Mouse (Mus musculus): ENCODE results near the gene Sephs2.

The Sephs2 gene

DNA sequence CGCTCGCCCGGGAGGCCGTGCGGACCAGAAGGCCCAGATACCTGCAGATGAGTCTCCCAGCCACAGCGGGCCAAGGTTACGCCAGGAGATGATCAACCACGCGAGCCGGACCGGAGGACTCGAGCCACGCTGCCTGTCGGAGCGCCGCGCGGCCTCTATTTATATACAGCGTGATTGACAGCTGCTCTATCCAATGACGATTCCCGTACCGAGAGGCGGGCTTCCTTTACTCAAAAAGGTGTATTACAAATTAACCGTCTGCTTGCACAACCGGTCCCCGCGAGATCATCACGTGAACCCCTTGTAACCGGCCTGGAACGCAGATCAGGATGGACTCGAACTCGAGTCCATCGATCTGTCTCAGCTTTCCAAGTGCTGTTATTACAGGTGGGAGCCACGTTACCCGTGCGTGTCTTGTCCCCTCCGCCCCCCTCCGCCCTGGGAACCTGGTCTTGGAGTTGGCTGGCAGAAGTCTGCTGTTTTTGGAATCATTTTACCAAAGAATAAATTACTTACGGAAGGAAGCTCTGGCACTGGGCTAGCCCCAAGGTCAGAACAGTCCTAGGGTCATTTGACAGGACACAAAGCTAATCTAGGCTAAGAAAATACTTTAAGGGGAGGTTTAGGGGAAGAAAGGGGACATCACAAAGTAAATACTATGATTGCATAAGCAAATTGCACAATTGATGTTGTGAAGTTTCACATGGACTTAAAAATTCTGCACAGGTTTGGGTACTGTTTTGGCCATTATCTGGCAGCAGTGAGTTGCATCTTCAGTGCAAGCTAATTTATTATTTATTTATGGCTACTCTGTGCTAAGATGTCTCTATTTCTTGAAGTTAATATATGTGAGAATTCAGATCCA lies at the start of gene Sephs2:
Gene Sephs2, minus strand, starts transcription at position 131 of the 865 bp plus-strand sequence.
- DNase-seq, result peak; percentile 97 to 98

DNA sequence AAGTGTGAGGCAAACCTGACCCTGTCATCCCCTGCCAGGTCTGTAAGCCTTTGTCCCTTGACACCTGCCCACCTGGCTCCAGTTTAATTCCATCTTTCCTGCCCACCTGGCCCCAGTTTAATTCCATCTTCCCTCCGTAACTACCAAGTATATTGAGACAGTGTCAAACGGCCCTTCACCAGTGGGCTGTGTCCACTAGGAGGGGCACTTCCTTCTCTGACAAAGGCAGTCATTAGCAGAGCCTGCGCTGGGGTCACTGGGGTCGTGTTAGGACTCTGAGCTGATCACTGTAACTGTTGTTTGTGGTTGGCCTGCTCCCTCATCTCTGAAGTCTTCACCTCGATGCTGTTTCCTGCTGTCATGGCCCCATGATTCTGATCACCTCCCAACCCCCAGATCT lies 48.2 kb upstream of the Sephs2 start:
- peak; percentile 81 to 87 for DNase-seq

DNA sequence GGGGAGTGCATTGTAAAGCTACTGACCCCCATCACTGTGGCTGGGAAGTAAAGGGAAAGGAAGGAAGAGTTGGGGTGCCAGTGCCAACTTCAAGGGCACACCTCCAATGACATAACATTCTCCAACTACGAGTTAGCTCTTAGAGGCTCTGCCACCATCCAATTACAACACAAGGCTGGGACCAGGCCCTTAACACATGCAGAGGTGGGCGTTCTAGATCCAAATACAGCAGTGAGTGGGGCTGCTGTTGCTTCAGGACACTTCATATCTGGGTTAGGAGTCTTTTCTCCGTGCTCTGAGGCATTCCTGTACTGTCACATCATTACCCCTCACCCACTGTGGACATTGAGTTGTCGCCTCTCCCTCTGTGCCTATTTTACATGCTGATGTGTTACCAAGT lies 47.3 kb upstream of the Sephs2 start:
- no peak for DNase-seq

DNA sequence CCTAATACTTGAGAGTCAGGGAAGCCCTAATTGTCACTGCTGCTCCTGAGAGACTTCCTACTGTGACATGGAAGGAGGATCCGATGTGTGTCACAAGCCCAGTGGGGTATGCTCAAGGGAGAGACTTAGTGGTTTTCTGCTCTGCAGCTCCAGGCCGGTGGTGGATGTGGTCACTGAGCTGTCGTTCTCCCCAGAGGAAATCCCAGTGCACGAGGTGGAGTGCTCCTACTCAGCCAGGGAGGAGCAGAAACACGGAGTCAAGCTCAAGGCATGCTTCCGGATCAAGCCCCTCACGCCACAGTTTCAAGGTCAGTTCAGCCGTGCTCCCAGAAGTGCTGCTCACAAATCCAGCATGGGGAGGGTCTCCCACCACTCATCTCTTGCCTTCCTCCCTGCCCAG lies 40.1 kb upstream of the Sephs2 start:
- DNase-seq, result no peak

DNA sequence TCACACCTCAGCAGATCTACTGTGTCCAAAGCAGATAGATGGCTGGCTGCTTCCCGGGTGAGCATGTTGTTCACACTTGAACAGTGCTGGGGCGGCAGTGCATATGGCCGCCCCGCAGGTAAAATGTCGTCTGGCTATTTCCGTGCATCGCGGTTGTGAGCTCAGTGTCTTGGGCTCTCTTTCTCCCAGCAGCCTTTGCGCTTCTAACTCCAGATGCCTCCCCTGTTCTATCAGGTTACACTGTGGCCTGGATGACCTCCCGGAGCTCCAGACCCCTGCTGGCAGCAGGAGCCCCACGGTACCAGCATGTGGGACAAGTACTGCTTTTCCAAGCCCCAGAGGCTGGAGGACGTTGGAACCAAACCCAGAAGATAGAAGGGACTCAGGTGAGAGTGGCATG lies 36.1 kb upstream of the Sephs2 start:
- DNase-seq, result no peak

DNA sequence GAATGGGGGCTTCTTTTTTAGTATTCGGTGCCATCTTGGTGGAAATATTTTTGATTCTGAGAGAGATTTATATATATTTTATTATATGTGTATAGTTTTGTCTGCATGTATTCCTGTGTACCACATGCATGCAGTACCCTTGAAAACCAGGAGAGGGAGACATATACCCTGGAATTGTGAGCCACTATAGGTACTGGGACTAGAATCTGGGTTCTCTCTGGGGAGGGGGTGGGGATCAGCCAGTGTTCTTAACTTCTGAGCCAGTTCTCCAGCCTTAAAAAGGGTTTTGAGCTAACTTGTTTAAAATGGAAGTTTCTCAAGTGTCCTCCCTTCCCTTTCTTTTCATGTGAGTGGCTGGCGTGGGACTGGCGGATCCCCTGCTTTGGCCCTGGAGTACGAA lies 35.0 kb upstream of the Sephs2 start:
- peak; percentile 83 to 89 for DNase-seq

DNA sequence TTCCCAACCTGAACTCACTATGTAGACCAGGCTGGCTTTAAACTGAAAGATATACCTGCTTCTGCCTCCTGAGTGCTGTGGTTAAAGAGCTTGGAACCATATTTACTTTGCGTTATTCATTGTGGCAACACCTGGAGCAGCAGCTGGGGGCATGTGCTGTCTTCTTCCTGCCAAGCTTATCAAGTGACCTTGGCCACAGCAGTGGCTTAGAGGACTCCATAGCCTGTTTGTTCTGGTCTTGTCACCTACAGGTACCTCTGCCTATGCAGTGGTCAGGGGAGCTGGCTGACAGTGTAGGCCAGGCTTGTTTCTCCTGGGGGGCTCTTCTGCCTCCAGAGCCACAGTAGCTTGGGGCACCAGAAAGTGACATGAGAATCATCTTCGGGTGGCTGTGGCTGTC lies 34.6 kb upstream of the Sephs2 start:
- DNase-seq, result no peak

DNA sequence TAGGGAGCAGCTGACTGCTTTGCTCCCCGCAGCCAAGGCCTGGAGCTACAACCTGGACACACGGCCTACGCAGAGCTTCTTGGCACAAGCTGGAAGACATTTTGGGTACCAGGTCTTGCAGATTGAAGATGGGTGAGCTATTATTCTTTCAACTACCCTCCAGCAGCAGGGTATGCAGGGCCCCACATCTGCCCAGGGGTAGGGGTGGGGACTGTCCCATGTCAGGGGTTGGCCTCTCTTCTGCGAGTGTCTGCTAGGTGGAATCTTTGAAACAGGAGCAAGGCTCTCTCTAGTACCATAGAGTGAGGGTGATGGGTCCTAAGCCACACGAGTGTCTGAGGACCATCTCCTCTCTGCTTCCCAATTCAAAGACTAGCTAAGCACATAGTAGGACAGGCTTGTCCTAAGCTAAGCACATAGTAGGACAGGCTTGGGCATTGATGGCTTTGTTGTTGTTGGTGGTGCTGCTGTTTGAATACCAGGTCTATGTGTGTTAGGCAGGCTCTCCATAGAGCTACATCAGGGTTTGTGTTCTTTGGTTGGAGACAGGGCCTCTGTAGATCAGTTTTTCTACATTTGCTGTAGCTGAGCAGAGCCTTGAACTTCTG lies 23.8 kb upstream of the Sephs2 start:
- DNase-seq, result no peak

DNA sequence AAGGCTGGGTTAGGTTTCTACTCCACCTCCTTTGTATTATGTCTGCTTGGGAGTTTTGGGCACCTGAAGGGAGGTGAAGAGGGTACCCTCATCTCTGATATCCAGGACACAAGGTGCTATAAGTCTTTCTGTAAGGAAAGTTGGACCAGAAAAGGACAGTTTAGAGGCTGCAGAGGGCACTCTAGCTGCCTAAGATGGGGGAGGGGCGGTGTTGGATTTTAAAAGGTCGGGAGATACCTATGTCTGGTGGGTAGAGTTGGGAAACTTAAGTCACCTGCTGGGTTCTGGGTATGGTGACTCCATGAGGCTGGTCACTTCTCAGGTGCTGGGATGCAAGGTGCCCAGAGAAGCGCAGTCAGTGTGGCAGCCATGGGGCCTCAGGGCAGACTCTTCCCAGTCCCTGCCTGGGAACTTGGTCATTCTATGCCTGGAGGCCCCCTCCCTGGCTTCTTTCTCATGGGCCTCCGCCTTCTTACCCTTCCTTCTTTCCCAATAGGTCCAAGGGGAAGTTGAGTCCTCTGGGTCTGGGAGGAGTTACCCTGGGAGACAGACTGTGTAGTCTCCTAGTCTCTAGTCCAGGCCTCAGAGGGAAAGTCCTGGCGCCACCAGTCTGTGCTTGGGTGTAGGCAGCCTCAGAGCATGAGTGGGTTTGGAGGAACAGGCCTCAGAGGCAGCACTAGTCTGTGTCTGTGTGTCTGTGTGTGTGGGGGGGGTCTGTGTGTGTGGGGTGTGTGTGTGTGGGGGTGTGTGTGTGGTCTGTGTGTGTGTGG lies 23.1 kb upstream of the Sephs2 start:
- DNase-seq, result no peak

DNA sequence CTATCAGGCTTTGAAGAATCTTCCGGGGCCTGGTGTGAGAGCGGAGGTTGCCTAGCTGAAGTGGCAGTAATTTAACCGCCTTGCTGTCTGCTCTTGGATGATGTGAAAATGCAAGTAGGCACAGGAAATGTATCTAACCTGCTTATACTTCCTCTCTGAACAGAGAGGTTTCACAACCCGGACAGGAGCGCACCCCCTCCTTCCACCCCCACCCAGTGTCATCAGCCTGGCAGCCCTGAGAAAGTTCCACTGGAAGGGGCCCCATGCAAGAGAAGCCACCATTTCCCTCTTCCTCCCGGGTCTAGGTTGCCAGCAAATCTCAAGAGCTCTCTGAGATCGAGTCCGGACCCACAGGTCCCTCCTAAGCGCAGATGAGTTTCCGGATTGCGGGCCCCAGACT lies 22.2 kb upstream of the Sephs2 start, which contains the start of gene Itgal:
Gene Itgal, plus strand, starts transcription at position 163 of the 400 bp plus-strand sequence.
- no peak for DNase-seq

DNA sequence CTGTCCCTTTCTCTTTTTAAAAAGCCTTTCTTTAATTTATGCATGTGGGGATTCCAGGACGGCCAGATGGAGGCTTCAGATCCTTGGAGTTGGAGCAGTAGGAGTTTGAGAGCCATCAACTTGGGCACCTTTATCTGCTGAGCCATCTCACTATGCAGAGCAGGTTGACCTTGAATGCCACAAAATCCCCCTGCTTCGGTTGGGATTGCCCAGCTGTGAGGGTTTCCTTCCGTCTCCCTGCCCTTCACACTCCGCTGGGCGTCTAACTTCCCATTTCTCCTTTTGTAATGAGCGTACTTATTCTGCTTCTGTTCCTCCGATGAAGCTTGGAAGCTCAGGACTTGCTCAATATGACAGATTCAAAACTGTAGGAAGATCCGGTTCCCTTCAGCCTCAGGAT lies 16.3 kb upstream of the Sephs2 start:
- no peak for DNase-seq

DNA sequence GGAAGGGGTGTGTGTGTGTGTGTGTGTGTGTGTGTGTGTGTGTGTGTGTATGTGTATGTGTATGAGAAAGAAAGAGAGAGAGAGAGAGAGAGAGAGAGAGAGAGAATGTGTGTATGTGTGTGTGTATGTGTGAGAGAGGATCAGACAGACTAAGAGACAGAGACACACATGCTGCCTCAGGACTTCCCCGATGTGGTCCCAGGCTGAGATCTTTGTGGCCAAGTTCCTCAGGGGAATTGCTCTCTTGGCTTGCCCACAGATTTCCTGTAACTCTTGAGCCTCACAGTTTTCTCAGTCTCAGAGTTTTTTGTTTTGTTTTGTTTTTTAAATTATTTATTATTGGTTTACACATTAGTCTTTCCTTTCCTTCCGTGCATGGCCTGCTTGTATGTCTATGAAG lies 15.5 kb upstream of the Sephs2 start:
- DNase-seq, result no peak

DNA sequence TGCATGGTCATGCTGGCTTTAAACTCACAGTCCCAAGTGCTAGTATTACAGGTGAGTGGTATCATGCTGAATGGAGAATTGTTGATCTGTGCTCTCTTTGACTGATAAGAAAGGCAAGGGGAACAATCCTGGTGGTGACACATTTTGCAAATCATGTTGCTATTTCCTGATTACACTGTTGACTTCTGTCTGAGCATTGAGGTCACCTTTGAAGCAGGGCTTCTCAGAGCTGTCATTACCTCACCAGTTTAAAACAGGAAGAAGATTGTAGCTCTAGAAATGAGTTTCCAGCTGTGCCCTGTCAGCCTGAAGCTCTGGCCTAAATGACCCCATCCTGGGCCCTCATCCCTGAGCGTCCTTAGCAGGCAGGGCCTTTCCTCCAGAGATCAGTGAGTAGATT lies 14.1 kb upstream of the Sephs2 start:
- DNase-seq, result no peak

DNA sequence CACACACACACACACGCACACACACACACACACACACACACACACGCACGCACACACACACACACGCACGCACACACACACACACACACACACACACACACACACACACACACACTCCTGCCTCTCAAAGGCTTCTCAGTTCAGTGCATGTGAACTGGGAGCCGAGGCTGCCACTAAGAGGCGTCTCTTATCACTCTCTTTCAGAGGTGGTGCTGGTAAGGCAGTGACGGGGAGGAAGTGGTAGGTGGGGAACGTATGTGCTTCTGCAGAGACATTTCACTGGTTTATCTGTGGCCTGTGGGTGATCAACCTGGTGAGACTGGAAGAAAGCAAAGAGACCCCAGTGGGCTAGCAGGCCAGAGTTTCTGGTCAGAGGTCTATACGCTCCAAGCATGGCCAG lies 11.3 kb upstream of the Sephs2 start:
- DNase-seq, result no peak

DNA sequence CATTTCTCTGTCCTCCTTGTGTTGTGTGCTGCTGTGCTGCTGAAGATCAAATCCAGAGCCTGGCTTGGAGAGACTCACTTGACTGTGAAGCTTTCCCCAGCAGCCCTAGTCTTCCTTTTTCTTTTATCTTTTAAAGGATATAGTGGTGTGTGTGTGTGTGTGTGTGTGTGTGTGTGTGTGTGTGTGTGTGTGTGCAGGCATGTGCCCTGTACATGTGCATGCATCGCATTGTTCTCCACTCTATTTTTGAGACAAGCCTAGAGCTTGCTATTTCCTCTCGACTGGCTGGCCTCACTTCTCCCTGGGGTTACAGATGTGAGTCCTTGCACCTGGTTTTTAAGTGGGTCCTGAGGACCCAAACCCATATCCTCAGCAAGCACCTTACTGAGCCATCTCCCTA lies 8.3 kb upstream of the Sephs2 start:
- DNase-seq, result no peak

DNA sequence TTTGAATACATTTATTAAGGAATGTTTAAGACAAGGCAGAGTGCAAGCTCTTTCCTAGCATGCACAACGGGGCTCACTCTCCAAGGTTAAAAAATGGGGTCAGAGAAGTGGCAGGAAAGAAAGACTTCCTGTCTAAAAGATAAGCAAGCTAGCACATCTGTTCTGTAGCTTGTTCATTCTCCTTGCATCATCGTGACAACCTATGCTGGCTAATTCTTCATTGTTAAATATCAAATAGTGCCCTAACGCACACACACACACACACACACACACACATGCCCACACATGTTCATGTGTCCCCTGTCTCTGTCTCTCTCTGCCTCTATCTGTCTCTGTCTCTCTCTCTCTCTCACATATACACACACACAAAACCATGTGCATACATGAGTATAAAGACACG lies 7.3 kb upstream of the Sephs2 start:
- DNase-seq, result no peak

DNA sequence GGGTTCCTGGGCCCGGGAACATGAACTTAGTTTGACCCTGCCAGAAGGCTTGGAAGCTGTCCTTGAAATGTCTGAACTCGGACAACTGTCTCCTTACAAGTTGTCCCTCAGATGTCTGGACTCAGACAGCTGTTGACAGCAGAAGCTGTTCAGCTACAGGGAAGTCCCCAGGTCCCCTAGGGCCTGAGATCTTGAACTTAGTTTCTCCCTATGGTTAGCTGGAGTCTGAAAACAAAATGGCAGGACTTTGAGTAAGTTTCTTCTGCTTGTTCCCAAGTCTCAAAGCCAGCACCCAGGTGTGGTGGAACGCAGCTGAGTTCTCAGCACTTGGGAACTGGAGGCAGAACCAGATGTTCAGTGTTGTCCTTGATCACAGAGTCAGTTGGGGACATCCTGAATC lies 6.2 kb upstream of the Sephs2 start:
- no peak for DNase-seq

DNA sequence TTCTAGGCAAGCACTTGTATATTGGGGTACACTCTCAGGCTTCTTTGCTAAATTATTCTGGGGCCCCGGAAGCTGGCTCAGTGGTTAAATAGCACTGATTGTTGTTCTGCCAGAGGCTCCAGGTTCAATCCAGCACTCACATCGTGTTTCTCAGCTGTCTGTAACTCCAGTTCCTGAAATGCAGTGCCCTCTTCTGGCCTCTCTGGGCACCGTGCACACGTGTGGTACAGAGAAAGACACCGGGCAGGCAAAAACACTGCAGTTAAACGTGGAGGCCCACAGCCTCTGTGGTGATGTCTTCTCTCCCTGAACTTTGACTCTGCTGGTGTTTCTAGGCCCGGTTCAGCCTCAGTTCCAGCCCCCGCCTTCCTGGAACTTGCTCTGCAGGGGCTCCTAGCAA lies 4.5 kb upstream of the Sephs2 start:
- DNase-seq, result peak; percentile 62 to 64

DNA sequence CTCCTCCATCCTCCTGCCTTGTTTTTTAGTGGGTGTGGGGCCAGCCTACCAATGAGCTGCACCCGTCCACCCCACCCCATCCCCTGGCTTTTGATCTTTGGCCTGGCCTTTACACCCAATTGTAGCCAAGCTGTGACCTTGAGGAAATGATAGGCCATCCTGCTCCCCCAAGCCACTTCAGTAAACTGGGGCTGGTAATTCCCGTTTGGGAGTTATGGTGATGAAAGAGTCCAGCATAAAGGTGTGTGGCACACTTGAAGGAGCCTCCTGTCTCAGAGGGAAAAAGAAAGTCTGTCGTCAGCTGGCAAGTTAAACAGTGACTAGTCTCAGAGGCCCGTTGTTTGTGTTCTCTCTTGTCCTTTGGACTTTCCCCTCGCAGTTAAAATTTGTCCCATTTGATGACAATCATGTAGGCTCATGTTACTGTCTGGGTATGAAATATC lies 2.7 kb upstream of the Sephs2 start:
- no peak for DNase-seq

DNA sequence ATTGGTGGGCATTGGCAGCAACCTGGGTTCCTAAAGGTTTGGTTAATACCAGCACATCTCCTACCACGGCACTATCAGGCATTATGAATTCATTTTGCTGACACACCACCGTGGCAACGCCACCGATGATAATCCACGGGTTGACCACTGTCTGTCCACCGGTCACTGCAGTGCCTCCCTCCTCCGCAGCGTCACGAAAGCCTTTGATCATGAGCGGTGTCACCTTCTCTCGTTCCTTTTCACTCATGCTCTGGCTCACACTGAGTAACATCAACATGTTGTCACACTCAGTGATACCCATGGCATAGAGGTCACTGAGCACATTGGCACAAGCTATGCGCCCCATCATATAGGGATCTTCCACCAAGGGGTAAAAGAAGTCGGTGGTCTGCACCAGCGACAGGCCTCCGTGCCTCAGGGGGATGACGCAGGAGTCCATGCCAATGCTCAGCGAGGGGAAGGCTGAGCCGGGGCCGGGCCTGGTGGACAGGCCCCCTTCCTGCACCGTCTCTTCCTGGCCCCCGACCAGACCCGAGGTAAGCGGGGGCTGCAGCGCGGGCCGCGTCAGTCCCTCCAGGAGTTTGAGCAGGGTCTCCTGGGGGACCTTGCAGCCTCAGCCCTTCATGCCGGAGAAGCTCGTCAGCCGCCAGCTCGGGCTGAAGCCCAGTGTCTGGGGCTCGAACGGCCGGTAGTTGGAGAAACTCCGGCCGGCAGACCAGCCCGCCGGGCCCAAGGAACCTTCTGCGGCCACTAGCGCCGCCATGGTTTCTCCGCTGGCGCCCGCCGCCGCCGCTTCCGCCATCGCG lies 534 bp downstream of the Sephs2 start:
- DNase-seq, result peak; percentile 72 to 74

DNA sequence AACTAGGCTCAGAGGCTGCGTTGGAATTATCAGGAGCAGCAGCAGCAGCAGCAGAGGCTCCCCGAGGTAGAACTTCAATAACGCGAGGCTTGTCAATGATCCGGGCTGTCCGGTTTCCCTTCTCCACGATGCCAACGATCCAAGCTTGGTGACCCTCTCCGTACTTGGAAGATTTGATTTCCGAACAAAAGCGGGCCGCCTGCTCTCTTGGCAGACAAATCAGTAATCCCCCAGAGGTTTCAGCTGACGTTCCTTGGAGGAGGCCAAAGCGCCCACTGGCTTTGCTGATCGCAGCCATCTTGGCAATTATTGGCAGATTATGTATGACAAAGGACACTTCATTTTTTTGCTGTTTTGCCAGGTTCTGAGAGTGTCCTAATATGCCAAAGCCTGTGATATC lies 1.3 kb downstream of the Sephs2 start:
- peak; percentile 48 to 50 for DNase-seq

DNA sequence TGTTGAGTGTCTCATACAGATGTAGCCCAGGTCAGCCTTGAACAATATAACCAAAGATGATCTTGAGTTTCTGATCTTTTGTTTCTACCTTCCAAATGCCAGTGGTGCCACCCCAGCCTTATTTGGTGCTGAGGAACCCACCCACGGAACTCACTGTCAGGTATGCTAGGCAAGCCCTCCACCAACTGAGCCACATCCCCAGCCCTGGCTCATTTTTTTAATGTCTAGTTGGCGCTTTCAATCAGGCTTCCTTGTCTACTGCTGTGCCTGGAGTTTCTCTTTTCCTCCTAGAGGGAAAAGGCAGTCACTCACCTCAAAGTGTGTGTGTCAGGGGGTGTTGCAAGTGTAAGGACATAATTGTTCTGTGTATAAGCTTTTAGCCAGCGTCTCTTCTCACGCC lies 2.8 kb downstream of the Sephs2 start:
- no peak for DNase-seq

DNA sequence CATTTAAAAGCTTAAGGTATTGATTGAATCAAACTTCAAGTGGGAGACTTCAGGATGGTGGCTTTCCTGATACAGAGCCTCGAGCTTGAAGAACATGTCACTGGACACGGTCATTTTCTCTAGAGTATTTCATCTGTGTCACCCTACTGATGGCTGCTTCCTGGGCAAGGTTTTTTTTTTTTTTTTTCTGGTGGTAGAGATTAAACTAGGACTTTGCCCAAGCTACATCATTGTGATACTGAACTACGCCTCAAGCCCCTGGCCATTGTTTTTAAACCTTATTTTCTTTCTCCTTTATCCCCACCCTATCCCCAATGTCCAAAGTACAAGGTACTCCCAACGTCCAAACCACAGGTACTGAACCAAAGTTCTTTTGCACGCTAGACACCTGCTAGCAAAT lies 3.2 kb downstream of the Sephs2 start:
- DNase-seq, result no peak

Data from cerebellum, postnatal 10 days (tissue).